Mouse (Mus musculus) heart, embryonic 11.5 days (tissue): ENCODE results near the gene Prdm12. TPM values are rescaled to one million over a fixed set of nuclear protein-coding genes. Genes with fewer than 3 reads are reported as not detected.

ENCODE experiments used
- ATAC-seq: fragments of 200-750 bp; cut with Nextera tagmentation; replicated peaks from 2 replicates; pipeline ENCODE4 v1.8.0; 2017; ENCODE audit warnings: moderate library complexity; ENCODE audit not compliant: insufficient number of reproducible peaks, low FRiP score, low TSS enrichment
- H3K27ac ChIP-seq: fragments of 300-500 bp; sonication (generic); 2 replicates; pipeline ENCODE4 v1.5.1; 2014; ENCODE audit warnings: mild to moderate bottlenecking, low read depth, low read length
- H3K27me3 ChIP-seq: fragments of 300-500 bp; sonication (generic); 2 replicates; pipeline ENCODE4 v1.6.1; 2014; ENCODE audit warnings: mild to moderate bottlenecking, low read length, mixed read lengths; ENCODE audit not compliant: control insufficient read depth, insufficient read depth
- H3K36me3 ChIP-seq: fragments of 300-500 bp; sonication (generic); 2 replicates; pipeline ENCODE4 v1.6.1; 2014; ENCODE audit warnings: mild to moderate bottlenecking, low read length, moderate library complexity, mixed read lengths; ENCODE audit not compliant: control insufficient read depth, insufficient read depth
- H3K4me1 ChIP-seq: fragments of 300-500 bp; sonication (generic); 2 replicates; pipeline ENCODE4 v1.6.1; 2014; ENCODE audit warnings: low read length; ENCODE audit not compliant: control insufficient read depth, insufficient read depth
- H3K4me2 ChIP-seq: fragments of 300-500 bp; sonication (generic); 2 replicates; pipeline ENCODE4 v1.6.1; 2014; ENCODE audit warnings: mild to moderate bottlenecking, moderate library complexity
- H3K4me3 ChIP-seq: fragments of 300-500 bp; sonication (generic); 2 replicates; pipeline ENCODE4 v1.5.1; 2014; ENCODE audit warnings: low read depth, low read length
- H3K9ac ChIP-seq: fragments of 300-500 bp; sonication (generic); 2 replicates; pipeline ENCODE4 v1.6.1; 2014; ENCODE audit warnings: mild to moderate bottlenecking, low read depth, low read length, moderate library complexity
- H3K9me3 ChIP-seq: fragments of 300-500 bp; sonication (generic); replicated peaks from 2 replicates; pipeline ENCODE4 v1.6.1; 2016; ENCODE audit warnings: low read length; ENCODE audit not compliant: control insufficient read depth
- WGBS: fragments of 180-500 bp; shearing (Covaris S2); extraction: QIAGEN DNeasy Blood & Tissue Kit; methylation state at CpG from one replicate; pipeline ENCODE4 v1.1.7; 2014; ENCODE audit not compliant: insufficient replicate concordance; 5-methylcytosine and 5-hydroxymethylcytosine counted together
- polyA plus RNA-seq: library from polyadenylated mRNA; unstranded; fragments of >200 nt; fragmentation: Nextera tagmentation; extraction: Ambion mirVana; gene quantifications from 2 replicates; pipeline ENCODE4 v1.2.1, GENCODE M21; 2014

Gene Prdm12
- polyA plus RNA-seq, 1 experiment from 2014 or later, result 0.09 TPM

- Histone ChIP-seq H3K4me3 (no peak overlapping the region), H3K27me3 (no peaks in the 10 kb centered on the region), H3K9me3 (no peaks in the 10 kb centered on the region), H3K27ac (no peak overlapping the region), H3K36me3 (peaks cover under 1% of the 10 kb centered on the region; the same call in 1 of the 2 replicates), H3K9ac (no peak overlapping the region), H3K4me2 (no peak overlapping the region), H3K4me1 (0 out of 2 replicates have a peak, but pooled peaks cover 4% of the 10 kb centered on the region)
- 17% methylated on average over 2 of the region's 2 CpGs for WGBS
- no peak for ATAC-seq
Observed at GRCm38 (mm10) chr2:31683666-31684065, 43.8 kb downstream of the Prdm12 start.

DNA sequence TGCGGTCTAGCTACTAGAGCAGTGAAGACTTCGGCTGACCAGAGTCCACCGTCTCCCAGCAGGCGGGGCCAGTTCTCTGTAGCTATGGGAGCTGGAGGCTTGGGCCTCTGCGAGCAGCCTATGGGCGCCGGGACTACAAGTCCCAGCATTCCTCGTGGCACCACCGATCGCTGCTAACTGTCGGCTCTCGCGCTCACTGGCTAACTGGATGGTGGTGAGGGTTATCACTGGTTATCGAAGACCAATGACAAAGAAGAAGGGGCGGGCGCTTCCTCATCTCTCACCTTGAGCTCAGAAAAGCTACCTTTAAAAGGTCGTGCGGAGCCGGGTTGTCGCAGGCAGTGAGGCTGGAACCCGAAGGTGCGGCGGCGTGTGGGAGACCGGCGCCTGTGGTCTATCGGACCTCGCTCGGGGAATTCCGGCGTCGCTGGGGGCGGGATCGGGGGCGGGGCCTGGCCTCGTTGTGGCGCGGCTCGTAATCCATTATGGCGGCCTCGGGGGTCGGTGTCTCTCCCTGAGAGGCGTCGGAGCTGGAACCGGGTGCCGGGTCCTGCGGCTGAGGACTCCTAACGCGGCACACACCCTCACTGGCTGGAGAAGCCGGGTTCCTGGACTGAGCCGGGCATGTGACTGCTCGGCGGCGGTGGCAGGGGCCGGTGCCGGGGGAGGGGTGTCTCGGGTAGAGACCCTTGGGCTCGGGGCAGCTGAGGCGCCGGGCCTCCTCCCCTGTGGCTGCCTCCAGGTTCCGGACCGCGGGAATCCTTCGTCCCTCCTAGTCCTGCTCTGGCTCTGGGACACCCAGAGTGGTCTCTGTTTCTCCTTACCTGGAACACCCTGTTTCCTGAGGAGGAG, 48.5 kb downstream of the Prdm12 start, which contains the start of gene Abl1:
TSS of gene Abl1 (plus strand) at position 303 of the 852 bp plus-strand sequence.
- peak within 1 kb of the TSS; percentile 91 for H3K4me3 ChIP-seq
- under 1% methylated on average over 64 of the region's 64 CpGs for WGBS
- H3K36me3 ChIP-seq, result no peaks in the 10 kb centered on the region; the same call in 1 of the 2 replicates
- peaks cover 8% of the 10 kb centered on the region; the same call in 1 of the 2 replicates for H3K4me1 ChIP-seq
- peak within 1 kb of the TSS; percentile 89 for H3K27ac ChIP-seq
- peak; percentile 96 for ATAC-seq
- H3K9ac ChIP-seq, result peak within 1 kb of the TSS; percentile 94
- H3K9me3 ChIP-seq, result no peaks in the 10 kb centered on the region
- H3K4me2 ChIP-seq, result peak within 1 kb of the TSS; percentile 78
- no peaks in the 10 kb centered on the region for H3K27me3 ChIP-seq

DNA sequence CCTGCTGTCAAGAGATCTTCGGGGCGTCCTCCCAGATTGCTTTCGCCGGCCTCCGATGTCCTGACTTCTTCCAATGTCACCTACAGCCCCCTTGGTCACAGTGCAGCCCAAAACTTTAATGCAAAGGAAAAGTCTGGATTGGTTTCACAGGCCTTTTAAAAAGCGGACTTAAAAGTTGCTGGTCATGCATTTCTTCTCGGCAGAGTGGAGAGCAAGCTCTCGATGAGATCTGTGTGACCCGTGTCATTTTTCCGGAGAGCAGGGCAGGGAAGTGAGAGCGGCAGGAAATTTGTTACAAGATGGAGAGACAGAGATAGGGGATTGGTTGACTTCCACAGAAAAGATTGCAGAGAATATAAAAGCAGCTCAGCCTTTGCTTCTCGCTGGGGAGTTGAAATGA, 49.2 kb downstream of the Prdm12 start:
- H3K4me2 ChIP-seq, result peak overlapping the region; percentile 78
- no peaks in the 10 kb centered on the region for H3K9me3 ChIP-seq
- H3K27me3 ChIP-seq, result no peaks in the 10 kb centered on the region
- H3K4me1 ChIP-seq, result peaks cover 8% of the 10 kb centered on the region; the same call in 1 of the 2 replicates
- H3K9ac ChIP-seq, result peak overlapping the region; percentile 94
- ATAC-seq, result no peak
- peak overlapping the region; percentile 89 for H3K27ac ChIP-seq
- H3K4me3 ChIP-seq, result peak overlapping the region; percentile 91
- under 1% methylated on average over 12 of the region's 12 CpGs for WGBS
- H3K36me3 ChIP-seq, result no peaks in the 10 kb centered on the region; the same call in 1 of the 2 replicates

DNA sequence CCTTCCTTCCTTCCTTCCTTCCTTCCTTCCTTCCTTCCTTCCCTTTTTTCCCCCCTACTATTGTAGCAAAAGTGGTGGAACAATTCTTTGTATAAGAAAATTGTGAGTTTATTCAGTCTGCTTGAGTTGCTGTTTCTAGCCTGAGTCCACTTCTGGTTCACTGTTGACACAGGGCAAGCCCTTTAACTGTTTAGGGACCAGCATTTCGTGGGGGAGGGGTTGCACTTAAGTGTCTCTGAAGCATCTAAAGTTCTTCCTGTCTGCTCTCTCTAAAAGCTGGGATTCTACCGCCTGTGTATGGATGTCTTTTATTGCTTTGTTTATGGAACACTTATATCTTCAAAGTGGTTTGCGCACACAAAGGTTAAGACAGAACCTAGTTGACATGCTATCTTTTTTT, 50.2 kb downstream of the Prdm12 start:
- 53% methylated on average over 3 of the region's 3 CpGs for WGBS
- H3K27ac ChIP-seq, result no peak overlapping the region
- H3K4me1 ChIP-seq, result peaks cover 8% of the 10 kb centered on the region; the same call in 1 of the 2 replicates
- H3K36me3 ChIP-seq, result no peaks in the 10 kb centered on the region; the same call in 1 of the 2 replicates
- no peaks in the 10 kb centered on the region for H3K27me3 ChIP-seq
- H3K9ac ChIP-seq, result peak overlapping the region; percentile 94; the same call in 1 of the 2 replicates
- H3K4me3 ChIP-seq, result peak overlapping the region; percentile 91
- H3K9me3 ChIP-seq, result no peaks in the 10 kb centered on the region
- peak overlapping the region; percentile 78 for H3K4me2 ChIP-seq
- no peak for ATAC-seq

DNA sequence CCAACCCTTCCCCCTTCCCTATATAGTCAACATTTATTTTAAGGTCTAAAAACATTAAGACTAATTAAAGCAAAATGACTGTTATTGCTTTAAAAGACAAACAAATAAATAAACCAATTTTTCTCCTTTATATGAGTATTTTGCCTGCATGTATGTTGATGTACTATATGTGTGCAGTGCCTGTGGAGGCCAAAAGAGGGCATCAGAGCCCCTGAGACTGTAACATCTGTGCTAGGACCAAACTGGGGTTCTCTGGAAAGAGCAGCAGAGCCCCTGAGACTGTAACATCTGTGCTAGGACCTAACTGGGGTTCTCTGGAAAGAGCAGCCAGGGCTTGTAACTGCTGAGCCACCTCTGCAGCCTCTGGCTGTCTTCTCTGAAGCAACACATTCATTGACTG, 58.4 kb downstream of the Prdm12 start:
- Histone ChIP-seq H3K4me2 (no peak overlapping the region), H3K9ac (no peak overlapping the region), H3K9me3 (no peaks in the 10 kb centered on the region), H3K36me3 (peaks cover 9% of the 10 kb centered on the region), H3K4me1 (peaks cover 15% of the 10 kb centered on the region), H3K4me3 (no peak overlapping the region), H3K27me3 (no peaks in the 10 kb centered on the region), H3K27ac (no peak overlapping the region)
- no peak for ATAC-seq

GRCm38 (mm10) chr2:31700545-31701446, 61.0 kb downstream of the Prdm12 start:
- H3K4me1 ChIP-seq, result peaks cover 15% of the 10 kb centered on the region
- H3K4me2 ChIP-seq, result no peak overlapping the region
- no peak overlapping the region for H3K9ac ChIP-seq
- ATAC-seq, result peak; percentile 61; the same call in 1 of the 2 replicates
- no peak overlapping the region for H3K4me3 ChIP-seq
- WGBS, result 22% methylated on average over 7 of the region's 7 CpGs
- peaks cover 7% of the 10 kb centered on the region for H3K36me3 ChIP-seq
- H3K9me3 ChIP-seq, result no peaks in the 10 kb centered on the region
- H3K27me3 ChIP-seq, result no peaks in the 10 kb centered on the region
- H3K27ac ChIP-seq, result peak overlapping the region; percentile 74

DNA sequence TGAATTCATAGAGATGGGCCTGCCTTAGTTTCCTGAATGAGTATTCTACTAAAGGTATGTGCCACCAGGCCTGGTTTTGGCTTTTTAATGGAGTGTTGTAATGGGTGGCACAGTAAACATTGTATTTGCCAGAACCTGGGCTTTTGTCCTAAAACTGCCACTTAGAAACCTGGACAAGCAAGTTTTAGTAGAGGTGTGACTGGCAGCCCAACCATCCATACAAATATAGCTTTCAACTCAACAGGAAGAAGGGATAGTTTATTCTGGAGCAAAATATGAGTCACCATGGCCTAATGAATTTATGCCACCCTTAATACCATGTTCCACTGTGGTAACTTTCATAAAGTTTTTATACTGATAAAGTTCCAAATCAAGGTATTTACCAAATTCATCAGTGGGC, 63.4 kb downstream of the Prdm12 start:
- no peak overlapping the region for H3K9ac ChIP-seq
- no peak for ATAC-seq
- peaks cover 3% of the 10 kb centered on the region for H3K36me3 ChIP-seq
- no peaks in the 10 kb centered on the region for H3K27me3 ChIP-seq
- no peak overlapping the region for H3K4me2 ChIP-seq
- no peak overlapping the region for H3K27ac ChIP-seq
- no peak overlapping the region for H3K4me3 ChIP-seq
- H3K4me1 ChIP-seq, result peaks cover 15% of the 10 kb centered on the region
- H3K9me3 ChIP-seq, result no peaks in the 10 kb centered on the region
